Mouse (Mus musculus): Measurements from ENCODE around the gene Stat6.

- TF ChIP-seq CTCF (IDR thresholded peaks at IDR 0.05; ENCODE audit: low read depth), result no peak
- TF ChIP-seq EP300 (IDR thresholded peaks at IDR 0.05; ENCODE audit: low read depth), result no peak
Observed at GRCm38 (mm10) chr10:127642772-127643552, at the start of gene Stat6.

Data from liver, postnatal 0 days (tissue).